Mouse (Mus musculus) megakaryocyte, embryonic 14.5 days (primary cell): ENCODE measurements around the gene Lama2.

Experiments
- FLI1 ChIP-seq: IDR thresholded peaks from 2 replicates; pipeline ENCODE4 v1.6.1; 2012; ENCODE audit warnings: low read length, inconsistent platforms, mixed read lengths
- GATA1 ChIP-seq: IDR thresholded peaks from 3 replicates; pipeline ENCODE4 v1.6.1; 2012; ENCODE audit warnings: mixed read lengths, low read length, inconsistent platforms, borderline replicate concordance

DNA sequence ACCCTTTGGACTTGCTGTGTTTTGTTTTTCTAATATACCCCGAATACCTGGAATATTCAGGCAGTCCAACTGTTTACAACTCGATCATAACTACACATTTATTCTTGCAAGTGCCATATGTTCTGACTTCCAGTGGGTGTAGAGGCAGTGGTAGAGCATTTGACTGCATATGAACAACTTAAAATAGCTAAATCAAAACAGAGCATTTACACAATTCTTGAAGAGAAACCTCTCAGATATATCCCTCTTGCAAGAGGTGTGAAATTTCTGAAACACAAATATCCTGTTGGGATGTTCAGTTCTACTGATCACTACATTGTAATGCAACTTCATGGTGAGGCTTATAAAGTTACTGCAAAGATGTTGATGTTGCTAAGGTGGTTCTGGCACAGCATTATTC is 572.4 kb downstream of the Lama2 start:
- TF ChIP-seq FLI1 (no peak), GATA1 (no peak)
